Mouse (Mus musculus) lung, postnatal 14 days (tissue): ENCODE results near the gene Tekt5.

Source experiments
- DNase-seq: peaks from one replicate; pipeline ENCODE4 v3.0.0; 2021

Gene Tekt5

DNA sequence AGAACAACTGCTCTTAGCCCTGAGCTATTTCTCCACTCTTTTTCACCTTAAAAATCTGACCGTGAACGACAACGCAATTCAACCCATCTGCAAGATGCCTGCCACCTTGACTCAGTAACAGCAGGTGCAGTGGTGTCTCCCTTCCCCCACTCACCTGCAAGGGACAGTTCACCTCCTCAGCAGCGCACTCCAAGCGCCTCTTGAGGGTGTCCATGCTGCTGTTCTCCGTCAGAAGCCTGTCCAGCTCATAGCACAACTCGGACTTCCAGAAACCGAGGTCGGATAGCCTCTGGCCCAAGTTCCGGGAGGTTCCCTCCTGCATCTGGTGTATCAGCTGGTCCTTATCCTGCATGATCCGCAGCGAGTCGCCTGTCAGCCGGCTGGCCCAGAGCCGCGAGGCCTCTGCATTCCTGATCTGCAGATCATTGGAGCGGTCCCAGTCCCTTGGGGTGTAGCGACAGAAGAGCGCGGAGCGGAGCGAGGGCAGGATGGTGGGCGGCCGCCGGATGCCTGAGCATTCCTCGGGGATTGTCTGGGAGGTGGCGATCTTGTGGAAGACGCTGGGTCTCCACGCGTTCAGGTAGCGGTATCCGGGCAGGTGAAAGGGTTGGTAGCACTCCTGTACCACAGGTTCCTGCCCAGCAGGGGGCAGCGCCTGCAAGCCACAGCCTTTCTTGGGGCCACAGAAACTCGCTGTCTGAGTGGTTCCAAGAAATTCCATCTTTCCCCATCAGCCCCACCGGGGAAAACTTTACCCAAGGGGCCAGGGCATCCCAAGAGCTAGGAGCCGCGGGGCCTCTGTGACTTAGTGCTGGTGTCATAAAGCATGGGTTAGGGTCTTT, at the start of gene Tekt5:
TSS of gene Tekt5 (minus strand) at position 792 of the 842 bp plus-strand sequence.
- DNase-seq: peak; percentile 67

DNA sequence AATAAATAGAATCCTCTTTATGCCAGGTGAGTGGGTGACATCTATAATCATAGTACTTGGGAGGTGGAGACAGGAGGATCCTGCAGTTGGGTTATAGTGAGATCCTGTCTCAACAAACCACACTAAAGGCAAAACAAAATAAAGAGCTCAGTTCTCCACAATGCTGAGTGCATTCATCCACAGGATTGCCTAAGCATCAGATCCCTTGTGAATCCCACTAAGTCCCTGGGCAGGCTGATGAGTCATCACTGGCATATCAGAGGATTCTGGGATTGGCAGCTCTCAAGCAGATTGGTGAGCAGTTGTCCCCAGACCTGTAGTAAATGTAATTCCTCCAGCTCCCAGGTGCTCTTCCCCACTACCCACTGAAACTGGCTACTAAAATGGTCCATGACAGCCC, 48.4 kb upstream of the Tekt5 start:
- DNase-seq: no peak

DNA sequence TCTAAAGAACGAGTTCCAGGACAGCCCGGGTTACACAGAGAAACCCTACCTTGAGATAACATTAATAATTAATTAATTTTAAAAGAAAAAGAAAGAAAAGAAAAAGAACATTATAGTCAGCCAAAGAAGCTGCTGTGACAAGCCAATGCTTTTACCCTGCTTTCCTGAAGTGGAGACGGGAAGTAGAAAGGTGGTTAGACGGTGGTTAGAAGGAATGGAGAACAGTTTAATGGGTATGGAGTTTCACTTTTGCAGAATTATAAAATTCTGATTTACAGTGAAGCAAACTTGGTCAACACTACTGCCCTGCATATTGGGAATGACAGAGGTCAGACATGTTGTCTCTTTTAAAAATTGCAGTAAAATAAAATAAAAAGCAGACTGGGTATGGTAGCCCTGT, 46.5 kb upstream of the Tekt5 start:
- DNase-seq: no peak

DNA sequence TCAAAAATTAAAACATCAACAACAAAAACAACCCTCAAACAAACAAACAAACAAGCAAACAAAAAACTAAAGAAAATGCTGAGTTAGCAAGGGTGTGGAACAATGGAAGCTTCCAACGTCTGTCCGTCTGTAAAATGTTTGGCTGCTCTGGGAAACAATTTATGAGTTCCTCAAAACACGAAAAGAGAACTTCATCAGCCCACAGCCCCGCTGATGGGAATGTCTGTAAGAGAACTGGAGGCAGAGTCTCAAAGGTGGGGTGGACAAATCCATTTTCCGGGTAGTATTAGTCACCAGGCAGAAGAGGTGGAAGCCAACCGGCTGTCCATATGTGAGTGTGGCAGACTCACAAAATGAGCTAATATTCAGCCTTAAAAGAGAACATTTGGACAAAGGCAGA, 46.0 kb upstream of the Tekt5 start:
- no peak for DNase-seq

DNA sequence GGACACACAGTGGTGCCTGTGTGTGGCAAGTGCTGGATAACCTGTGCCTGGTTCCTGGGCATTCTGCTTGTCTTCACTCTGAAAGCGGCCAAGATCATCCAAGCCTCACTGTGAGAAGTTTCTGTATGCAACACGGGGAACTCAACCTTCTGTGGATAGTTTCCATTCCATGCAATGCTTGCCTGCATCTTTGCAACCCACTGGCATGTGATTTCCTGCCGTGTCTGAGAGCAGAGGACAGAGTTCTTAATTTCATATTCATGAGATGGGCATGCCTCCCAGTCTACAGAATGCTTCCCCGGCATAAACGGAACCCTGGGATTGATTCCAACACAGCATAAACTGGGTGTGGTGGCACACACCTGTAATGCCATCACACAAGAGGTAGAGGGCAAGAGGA, 42.8 kb upstream of the Tekt5 start:
- DNase-seq: no peak

DNA sequence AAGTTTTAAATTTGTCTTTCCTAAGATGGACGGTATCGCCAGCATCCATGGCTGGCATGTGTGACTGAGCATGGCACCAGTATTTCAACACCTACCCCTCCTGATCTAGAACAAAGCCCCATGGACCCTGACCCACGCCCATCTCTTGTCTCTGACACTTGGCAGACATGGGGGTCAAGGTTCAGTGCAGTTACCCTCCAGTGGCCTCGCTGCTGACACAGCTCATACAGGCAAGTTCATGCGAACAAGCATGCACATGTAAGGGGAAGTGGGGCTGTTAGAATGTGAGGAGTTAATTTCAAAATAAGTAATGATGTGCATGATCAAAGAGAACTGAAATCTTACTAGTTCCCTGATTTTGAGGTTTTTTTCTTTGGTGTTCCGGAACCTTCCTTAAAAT, 40.9 kb upstream of the Tekt5 start:
- no peak for DNase-seq

DNA sequence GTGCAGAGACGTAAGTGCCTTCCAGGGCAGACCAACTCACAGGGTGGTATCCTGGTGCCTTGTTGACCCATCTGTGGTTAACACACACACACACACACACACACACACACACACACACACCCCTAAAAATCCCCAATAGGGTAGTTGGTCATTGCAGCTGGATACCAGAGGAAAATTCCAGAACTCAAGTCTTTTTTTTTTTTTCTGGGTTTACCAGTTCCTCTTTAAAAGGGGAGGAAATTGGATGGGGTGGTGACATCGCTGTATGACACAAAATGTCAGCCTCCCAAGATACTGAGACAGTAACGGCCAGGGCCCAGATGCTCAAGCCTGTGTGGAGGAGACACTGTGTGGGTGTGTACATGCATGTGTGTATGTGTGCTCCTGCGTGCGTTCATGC, 38.1 kb upstream of the Tekt5 start:
- no peak for DNase-seq

DNA sequence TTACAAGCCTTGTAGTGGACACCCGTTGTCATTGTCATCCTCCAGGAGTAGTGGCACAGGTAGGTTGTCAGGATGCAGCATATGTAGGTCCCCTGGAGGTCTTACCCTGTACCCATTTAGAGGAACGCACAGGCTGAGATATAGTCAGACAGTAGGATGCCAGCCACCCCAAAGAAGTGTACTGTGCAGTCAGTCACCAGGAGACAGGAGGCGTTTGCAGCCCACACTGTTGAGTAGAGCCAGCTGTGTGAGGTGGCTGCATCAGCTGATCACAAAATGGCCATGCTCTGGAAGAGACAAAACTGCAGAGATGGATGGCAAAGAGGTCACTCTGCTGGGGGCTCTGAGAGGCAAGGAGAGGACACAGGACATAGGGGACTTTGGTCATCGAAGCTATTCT, 37.1 kb upstream of the Tekt5 start:
- DNase-seq: no peak

DNA sequence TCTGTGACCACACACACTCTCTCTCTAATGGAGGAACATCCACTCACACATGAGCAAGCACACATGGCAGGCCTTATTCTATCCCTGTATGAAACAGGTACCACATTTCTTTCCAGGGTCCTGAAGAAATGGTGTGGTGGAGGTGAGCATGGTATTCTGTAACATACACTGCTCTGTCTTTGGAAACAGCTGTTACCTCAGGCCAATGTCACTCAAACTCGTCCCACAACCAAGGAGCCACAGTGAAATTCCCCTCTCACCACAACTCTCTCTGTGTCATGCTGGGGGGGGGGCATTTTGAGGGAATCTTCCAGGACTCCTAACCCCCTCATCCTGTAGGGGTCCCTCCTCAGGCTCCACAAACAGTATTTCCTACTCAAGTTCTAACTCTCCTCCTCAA, 36.6 kb upstream of the Tekt5 start:
- no peak for DNase-seq

DNA sequence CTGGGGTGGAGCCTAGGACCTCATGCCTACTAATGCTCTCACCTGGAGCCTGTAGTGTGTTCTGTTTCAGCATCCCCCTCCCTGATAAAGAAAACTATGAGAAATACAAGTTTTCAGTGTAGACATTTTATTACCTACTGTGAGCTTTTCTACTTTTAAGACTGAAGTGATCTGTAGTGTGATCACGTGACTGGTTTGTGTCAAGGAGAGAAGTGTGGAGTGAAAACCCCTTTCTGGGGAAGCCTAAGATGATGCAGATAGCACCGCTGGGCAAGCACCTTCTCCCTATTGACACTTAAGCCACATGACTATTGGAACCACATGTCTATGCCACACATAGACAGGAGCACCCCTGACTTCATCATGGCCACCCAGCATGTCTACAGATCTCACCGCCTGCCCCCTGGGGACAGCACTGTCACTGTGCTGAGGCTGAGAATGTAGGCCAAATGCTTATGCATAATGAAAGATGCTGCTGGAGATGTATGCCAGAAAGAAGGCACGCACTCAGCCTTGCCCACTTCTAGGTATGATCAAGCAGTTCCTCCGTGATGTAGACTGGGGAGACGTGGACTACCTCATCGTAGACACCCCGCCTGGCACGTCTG, 25.3 kb upstream of the Tekt5 start:
- DNase-seq: no peak

DNA sequence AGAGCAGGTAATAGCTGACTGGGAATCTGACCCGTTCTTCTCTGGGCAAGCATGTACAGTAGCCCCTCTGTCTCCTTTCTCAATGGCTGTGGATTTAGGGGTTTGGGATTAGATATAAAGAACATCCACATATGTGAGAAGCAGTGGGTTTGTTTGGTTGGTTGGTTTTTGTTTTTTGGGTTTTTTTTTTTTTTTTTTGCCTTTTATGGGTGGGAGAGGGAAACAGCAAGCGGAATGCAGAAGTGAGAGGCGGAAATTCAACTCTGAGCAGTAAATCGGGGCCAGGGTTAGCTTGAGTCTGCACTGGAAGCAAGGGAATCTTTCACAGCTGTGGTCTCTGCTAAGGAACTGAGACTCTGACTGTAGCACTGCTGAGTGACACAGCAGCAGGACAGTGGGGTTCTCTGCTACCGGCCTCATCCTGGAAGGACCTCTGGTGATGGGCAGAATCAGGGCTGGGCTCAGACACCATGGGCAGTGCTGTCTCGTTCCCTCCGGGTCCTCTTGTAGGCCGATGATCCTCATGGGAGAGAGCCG, 22.5 kb upstream of the Tekt5 start:
- no peak for DNase-seq

DNA sequence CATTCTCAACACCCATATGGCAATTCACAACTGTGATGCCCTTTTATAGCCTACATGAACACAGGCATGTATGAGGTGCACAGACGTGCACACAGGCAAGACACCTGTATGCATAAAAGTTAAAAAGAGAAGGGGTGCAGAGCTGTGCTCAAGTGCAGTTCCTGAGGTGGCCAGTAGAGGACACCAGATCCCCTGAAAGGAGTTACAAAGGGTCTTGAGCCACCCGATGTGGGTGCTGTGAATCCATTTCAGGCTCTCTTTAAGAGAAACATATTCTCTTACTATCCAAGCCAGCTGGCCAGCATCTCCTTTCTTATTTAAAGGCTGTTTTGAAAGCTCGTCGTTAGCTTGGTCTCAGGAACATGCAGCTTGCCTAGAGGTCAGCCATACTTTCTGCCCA, 21.6 kb upstream of the Tekt5 start:
- no peak for DNase-seq

DNA sequence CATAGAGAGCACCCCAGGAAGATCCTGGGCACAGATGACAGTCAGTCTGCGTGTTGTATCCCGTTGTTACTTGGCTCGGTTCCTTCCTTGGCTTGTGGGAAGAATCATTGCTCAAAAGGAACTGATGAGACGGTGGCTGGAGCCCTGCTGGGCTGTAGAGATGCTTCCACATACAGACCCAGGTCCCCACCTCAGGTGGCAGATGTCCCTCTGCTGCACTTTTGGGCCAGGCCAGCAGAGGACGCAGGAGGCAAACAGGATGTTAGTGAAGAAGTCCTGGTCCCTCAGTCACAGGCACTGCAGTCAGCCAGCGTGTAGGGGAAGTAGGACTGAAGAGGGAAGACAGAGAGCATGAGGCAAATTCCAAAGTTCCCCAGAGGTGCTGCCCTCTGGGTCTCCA, 20.7 kb upstream of the Tekt5 start:
- peak; percentile 40 for DNase-seq

DNA sequence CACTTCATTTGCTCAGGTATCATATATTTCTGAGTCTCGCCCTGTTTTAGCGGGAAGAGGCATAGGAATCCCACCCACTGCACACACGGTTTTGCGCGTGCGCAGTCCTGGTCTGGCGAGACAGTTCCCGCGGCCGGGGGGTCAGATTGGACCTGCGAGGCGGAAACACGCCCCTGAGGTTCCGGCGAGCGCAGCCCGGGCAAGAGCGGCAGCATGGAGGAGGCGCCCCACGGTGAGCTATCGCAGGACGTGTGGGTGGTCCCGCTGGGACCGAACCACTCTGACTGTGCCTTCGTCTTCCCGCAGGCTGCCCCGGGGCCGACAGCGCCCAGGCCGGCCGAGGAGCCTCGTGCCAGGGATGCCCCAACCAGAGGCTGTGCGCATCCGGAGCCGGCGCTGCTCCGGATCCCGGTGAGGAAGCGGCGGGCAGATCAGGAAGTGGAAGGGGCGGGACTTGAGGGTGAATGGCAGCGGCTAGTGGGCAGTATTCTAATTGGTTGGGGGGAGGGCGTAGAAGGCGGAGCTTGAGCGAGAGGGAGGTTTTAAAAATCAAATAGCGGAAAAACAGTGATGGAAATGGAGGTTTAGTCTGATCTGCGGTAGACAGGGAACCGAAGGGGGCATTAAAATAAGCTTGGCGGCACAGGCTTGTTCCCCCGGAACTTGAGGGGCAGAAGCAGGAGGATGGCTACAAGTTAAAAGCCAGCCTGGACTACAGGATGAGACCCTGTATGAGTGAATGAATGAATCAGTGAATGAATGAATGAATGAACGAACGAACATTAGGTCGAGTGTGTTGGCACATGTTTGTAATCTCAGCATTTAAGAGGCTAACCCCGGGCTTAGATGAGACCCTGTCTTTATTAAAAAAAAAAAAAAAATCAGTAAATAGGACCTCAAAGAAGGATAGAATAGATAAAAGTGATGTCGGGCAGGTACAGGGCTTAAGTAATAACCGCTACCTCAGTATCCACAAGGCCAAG, 16.8 kb upstream of the Tekt5 start, which contains the start of gene Nubp1:
TSS of gene Nubp1 (plus strand) at position 185 of the 983 bp plus-strand sequence.
- DNase-seq: peak; percentile 93

DNA sequence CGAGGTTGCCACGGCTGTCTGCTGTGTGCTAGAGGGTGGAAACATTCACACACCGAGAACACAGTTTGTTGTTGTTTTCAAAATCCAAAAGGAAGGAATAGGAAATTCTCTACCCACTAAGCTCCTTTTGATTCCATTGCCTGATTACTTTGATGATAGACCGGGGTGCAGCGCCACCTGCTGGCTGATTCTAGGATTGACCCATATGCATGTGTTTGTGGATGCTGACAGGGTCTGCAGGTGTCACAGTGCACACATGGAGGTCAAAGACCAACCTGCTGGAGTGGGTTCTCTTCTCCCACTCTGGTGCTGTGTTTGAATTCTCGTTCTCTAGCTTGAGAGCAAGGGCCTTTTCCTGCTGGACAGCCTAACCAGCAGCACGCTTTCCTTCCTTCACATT, 3.9 kb upstream of the Tekt5 start:
- DNase-seq: peak; percentile 89

DNA sequence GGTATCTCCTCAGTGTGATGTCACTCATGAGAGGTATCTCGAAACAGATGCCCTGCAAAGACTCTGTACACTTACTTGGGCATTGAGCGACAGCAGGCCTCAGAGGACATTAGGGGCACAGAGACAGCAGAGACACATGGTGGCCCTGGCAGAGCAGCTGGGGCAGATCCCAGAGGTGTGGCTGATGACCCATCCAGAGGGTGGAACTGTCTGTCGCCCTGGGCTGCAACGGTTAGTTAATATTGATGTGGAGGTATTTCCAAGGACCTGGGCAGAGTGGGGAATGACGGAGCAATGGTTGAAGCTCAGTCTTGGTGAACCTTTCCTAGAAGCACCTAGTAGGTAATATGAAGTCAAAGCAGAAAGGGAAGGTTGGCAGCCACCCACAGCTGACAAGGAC, 3.5 kb upstream of the Tekt5 start:
- no peak for DNase-seq

DNA sequence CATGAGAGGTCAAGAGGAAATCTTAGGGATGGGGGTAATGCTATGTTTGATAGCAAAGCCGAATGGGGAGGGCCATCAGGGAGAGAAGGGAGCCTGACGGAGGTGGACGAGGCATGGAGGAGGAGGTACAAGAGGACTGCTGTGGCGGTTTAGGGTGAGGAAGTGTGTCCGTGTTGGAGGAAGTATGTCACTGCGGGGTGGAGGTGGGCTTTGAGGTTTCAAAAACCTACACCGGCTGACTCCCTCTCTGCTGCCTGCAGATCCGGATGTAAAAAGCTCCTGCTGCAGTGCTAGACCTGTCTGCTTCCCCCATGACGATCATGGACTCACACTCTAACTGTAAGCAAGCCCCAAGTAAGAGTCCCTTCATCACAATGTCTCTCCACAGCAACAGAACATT, 2.7 kb downstream of the Tekt5 start:
- no peak for DNase-seq

DNA sequence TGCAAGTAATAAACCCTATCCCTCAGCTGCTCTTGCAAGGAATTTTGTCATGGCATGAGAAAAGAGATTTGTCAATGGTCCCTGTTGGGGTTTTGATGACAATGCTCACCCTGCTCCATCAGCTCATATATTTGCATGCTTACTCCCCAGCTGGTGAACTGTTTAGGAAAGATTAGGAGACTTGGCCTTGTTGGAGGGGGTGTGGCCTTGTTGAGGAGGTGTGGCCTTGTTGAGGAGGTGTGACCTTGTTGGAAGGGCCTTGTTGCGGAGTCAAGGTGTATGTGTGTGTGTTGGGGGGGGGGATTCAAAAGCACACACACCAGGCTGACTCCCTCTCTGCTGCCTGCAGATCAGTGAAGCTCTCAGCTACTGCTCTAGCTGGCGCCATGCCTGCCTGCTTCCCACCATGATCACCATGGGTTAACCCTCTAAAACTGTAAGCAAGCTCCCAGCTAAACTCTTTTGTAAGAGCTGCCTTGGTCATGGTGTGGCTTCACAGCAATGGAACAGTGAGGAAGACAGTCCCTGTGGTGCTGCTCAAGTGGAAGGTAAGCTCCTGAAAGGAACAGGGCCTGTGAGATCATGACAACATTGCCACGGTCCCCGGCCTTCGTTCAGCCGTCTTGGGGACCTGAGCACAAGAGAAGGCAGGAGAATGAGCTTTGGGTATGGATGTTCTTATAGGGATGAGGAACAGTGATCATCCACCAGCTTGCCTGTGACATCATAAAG, 6.5 kb downstream of the Tekt5 start:
- no peak for DNase-seq

DNA sequence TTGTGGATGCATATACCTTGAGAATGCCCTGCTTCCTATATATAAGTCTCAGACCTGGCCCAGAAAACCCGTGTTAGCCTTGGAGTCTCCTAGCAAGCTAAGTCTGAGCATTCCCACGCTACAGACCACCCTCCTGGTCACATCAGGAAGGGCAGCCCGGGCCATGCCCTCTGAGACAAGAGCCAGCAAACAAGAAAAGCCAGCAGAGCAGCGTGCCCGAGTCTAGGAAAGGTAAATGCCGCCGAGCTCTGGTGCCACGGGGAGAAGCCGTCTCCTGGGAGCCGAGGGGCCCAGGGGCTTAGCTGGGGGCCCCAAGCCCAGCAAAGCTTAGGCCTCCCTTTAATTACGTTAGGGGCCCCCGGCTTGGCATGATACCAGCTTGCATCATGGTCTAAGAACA, 10.0 kb downstream of the Tekt5 start:
- DNase-seq: no peak

DNA sequence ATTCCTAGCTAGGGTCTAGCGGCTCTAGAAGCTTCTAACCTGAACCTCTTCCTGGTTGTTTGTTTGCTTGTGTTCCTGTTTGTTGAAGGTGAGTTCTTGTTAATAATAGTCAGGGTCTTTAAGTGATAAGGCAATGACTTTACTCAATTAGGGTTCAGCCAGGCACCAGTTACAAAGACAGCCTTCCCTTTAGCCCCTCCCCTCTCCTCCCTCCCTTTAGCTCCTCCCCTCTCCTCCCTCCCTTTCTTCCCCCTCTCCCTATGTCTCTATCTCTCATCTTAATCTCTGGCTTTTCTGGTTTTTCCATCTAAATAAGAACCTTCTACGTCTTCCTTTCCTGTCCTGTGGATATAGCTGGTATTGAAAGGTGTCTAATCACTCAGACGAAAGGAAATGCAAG, 10.7 kb downstream of the Tekt5 start:
- no peak for DNase-seq

DNA sequence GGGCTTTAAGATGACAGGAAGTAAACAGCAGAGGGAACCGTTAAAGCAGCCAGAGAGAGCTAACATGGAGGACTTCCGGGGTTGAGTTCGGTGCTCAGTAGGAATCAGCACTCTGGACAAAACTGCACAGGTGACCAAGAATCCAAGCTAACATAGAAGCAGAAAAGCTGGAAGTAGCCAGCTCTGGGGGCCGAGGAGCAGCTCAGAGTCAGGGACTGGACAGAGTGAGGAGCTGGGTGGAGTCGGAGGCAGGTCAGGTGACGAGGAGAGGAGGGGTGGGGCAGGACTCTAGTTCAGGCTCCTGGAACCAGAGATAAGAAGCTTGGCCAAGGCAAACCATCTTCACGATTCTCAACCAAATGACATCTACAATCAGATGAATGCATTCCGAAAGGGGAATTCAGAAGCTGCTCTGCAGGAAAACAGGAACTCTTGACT, 11.2 kb downstream of the Tekt5 start:
- DNase-seq: peak; percentile 45

DNA sequence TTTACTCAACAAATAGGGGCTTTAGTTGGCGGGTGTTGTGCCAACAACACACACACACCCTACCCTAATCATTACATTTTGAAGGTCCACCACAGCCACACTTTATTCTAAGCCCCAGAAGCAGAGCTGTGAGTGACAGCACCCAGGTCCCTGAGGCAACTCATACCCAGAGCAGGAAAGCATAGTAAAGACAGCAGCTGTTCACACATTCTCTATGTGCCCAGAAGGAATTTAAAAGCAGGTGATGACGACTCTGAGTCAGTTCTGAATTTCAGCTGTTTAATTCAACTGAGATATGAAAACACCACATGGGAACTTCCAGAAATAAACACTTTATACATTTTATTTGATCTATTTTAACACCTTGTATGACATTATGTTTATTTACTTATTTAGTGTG, 15.8 kb downstream of the Tekt5 start:
- DNase-seq: no peak
